Mouse (Mus musculus) kidney, adult 2 months (tissue): ENCODE data around the gene Mall.

ENCODE experiments used
- CTCF ChIP-seq: fragments of 200-500 bp; conservative IDR thresholded peaks from 2 replicates; pipeline ENCODE4 v1.5.1; 2011; ENCODE audit warnings: low read depth, mild to moderate bottlenecking, control low read depth, low read length, moderate library complexity, mixed read lengths; ENCODE audit not compliant: insufficient read depth, insufficient read length
- POLR2A ChIP-seq: fragments of 200-500 bp; IDR thresholded peaks from one replicate; pipeline ENCODE4 v1.6.1; 2011; ENCODE audit warnings: low read depth, low read length, control low read depth

- TF ChIP-seq POLR2A, result no peak
- TF ChIP-seq CTCF, result no peak
Measured at GRCm38 (mm10) chr2:127760014-127760413, 30.3 kb upstream of the Mall start.
